Mouse (Mus musculus): ENCODE measurements at regions not wholly inside any gene's neighbourhood (a gene's known extent, or its start where the extent isn't known, plus 50 kb on each side); places are given as distances from the start of the nearest gene placed in this dataset.

- TF ChIP-seq CTCF (IDR thresholded peaks at IDR 0.05) = no peak
- no peak for DNase-seq
- intact Hi-C loops (cut with DNase I) = no loop called here
- Histone ChIP-seq H3K27ac (no peak overlapping the region), H3K4me3 (no peak overlapping the region)
Measured at GRCm38 (mm10) chr1:33025379-33025778, 478.3 kb upstream of the Gm5415 start.

DNA sequence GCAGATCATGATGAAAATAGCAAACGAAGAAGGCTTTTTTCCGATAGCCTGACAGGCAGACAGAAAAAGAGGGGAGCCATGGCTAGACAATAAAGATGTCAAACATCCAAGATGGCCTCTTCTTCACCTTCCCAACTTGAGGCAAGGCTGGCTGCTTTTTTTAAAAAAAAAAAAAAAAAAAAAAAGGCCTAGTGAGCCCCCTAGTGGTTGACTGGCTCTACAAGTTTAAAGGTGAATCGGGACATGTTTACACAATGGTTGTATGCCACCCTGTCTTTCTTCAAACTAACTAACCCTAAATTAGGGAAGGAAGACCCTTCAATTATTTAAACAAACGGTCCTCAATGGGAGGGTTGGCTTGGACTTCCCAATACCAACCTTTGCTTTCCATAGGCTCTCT is 475.8 kb upstream of the Gm5415 start:
- H3K27ac ChIP-seq = no peak overlapping the region
- DNase-seq = no peak
- H3K4me3 ChIP-seq = no peak overlapping the region
- intact Hi-C loops (cut with DNase I) = no loop called here
- TF ChIP-seq CTCF (IDR thresholded peaks at IDR 0.05) = peak; percentile 28; the same call in 1 of the 2 replicates

- intact Hi-C loops (cut with DNase I) = no loop called here
Measured at GRCm38 (mm10) chr1:33003992-33004391, 456.9 kb upstream of the Gm5415 start.

DNA sequence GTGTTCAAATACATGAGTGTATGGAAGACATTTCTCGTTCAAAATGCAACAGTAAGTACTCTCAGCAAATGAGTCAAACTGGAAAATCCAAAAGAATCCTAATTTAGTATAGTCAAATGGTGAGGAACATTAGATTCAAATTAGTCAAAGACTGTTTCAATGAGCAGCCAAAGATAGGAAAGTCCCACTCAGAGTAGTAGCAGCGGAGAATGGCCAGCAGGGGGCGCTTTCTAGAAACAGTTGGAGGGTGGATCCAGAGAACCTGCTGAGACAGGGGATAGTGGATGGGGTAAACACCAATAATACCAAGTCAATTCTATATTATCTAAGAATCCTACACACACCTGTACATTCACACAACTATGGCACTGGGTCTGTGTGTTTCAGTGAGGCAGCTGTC is 417.9 kb upstream of the Gm5415 start:
- DNase-seq = no peak
- H3K4me3 ChIP-seq = no peak overlapping the region
- intact Hi-C loops (cut with DNase I) = loop anchor here (10.0 kb wide), 1 partner anchor 680 kb away; no protein-coding TSS in a partner anchor
- TF ChIP-seq CTCF (IDR thresholded peaks at IDR 0.05) = peak; percentile 54
- no peak overlapping the region for H3K27ac ChIP-seq

More at GRCm38 (mm10) chr1:33003992-33004391, 456.9 kb upstream of the Gm5415 start:
- no peak overlapping the region for H3K4me3 ChIP-seq
- DNase-seq = no peak
- no peak for TF ChIP-seq CTCF (IDR thresholded peaks at IDR 0.05)
- no peak overlapping the region for H3K27ac ChIP-seq

DNA sequence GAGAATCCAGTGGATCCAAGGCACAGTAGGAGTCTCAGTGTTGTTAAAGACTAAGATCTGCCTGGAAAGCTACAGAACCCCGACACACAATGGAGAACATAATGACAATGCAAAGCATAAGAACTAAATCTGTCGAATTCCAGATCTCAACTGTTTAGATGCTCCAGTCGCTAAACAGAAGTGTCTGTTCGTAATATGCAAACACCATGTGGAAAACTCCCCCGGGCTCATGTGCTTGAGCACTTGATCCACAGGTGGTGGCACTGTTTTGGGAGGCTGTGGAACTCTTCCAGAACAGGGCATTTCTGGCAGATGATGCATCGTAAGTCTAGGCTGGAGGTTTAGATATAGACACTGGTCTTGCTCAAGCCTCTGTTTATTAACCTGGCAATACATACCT is 412.2 kb upstream of the Gm5415 start:
- no peak for TF ChIP-seq CTCF (IDR thresholded peaks at IDR 0.05)
- DNase-seq = no peak
- Histone ChIP-seq H3K27ac (no peak overlapping the region), H3K4me3 (no peak overlapping the region)
- intact Hi-C loops (cut with DNase I) = no loop called here

DNA sequence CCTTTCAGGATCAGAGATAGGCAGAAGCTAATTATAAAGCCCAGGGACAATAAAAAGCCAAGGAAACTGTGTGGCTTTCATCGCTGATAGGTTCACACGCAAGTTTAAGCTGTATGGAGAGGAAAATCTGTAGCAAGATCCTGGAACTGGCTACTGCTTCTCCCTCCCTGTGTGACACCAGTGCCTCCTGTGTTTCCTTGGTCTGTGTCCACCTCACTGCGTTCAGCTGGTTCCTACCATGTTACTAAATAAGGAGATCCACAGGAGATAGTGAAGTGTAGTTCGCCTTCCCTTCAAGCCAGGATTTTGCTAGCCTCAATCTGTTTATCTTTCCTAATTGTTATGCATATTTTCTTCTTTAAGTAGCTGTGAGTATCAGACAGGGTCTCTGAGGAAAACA is 399.2 kb upstream of the Gm5415 start:
- Histone ChIP-seq H3K27ac (no peak overlapping the region), H3K4me3 (no peak overlapping the region)
- intact Hi-C loops (cut with DNase I) = no loop called here
- DNase-seq = no peak
- TF ChIP-seq CTCF (IDR thresholded peaks at IDR 0.05) = no peak

GRCm38 (mm10) chr1:32930381-32930780 is 383.3 kb upstream of the Gm5415 start:
- no peak overlapping the region for H3K4me3 ChIP-seq
- no peak overlapping the region for H3K27ac ChIP-seq
- no peak for TF ChIP-seq CTCF (IDR thresholded peaks at IDR 0.05)
- intact Hi-C loops (cut with DNase I) = no loop called here
- no peak for DNase-seq

DNA sequence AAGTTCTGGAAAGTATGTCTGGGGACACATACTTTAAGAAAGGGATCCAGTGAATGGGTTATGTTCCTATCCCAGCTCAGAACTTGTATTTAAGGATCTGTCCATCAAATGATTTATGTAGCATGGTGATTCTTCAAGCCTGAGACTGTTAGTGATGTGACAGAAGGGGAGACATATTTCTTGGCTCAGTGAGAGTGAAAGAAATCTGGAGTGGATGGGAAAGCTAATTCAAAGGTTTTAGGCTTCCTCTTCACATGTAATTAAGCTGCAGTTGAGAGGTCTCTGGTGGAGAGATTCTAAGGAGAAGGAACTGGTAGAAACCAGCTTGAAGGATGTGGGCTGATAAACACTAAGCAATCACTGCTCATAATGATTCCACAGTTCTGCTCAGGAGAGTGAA is 355.3 kb upstream of the Gm5415 start:
- intact Hi-C loops (cut with DNase I) = no loop called here
- TF ChIP-seq CTCF (IDR thresholded peaks at IDR 0.05) = no peak
- no peak for DNase-seq
- no peak overlapping the region for H3K27ac ChIP-seq
- no peak overlapping the region for H3K4me3 ChIP-seq

DNA sequence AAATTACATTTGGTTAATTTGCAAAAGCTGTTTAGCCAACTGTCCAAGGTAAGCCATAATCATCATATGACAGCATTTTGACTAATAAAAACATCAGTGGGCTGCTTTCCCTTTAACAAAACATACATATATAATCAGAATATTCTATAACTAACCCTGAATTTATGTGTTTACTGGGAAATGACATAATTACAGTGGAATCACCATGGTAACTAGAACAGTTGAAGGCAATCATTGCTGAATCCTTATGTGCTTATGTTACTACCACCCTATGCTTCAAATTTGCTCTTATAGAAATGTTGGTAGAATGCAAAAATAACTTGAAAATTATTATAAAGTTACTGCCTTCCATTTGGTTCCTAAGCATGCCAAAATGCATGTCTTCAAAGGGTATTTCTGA is 340.6 kb upstream of the Gm5415 start:
- H3K4me3 ChIP-seq = no peak overlapping the region
- intact Hi-C loops (cut with DNase I) = no loop called here
- no peak overlapping the region for H3K27ac ChIP-seq
- no peak for TF ChIP-seq CTCF (IDR thresholded peaks at IDR 0.05)
- no peak for DNase-seq

DNA sequence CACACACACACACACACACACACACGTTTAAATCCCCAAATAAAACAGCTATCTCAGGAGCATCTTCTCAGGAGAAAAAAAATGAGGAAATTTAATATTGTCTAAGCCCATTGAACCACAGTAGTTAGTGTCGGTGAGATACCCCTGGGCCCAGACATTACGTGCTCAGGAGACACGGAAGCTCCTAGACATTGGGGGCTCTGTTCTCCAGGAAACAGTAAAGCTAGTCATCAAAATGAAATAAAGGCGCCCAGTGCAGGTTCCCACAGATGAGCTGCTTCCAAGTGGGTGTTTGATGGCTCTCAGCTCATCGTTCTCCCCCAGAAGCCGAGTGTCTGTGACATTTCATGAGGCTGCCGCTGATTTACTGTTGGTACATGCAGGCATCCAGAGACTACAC is 325.8 kb upstream of the Gm5415 start:
- Histone ChIP-seq H3K4me3 (no peak overlapping the region), H3K27ac (no peak overlapping the region)
- intact Hi-C loops (cut with DNase I) = no loop called here
- TF ChIP-seq CTCF (IDR thresholded peaks at IDR 0.05) = no peak
- DNase-seq = no peak

DNA sequence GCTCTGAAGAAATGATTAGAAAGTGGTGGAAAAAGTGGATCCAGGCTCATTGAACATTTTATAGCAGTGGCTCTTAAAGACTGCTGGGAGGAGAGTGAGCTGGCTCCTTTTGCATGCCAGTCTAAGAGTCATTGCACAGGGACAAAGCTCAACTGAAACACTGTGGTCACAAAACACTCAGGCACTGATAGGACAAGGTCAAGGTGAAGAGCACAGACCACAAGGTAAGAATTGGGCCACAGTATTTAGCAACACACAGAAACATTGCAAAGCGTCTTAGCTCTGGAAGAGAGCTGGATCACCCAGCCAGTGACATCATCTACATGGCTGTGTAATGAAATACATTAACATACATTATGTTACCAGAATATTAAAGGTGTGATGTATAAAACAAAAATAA is 319.0 kb upstream of the Gm5415 start:
- intact Hi-C loops (cut with DNase I) = no loop called here
- no peak overlapping the region for H3K4me3 ChIP-seq
- TF ChIP-seq CTCF (IDR thresholded peaks at IDR 0.05) = no peak
- DNase-seq = no peak
- H3K27ac ChIP-seq = no peak overlapping the region

GRCm38 (mm10) chr1:32858040-32858439 is 310.9 kb upstream of the Gm5415 start:
- intact Hi-C loops (cut with DNase I) = no loop called here
- H3K27ac ChIP-seq = no peak overlapping the region
- no peak for DNase-seq
- TF ChIP-seq CTCF (IDR thresholded peaks at IDR 0.05) = no peak
- H3K4me3 ChIP-seq = no peak overlapping the region

All from gastrocnemius, adult 2 months (tissue).